Comparison of ENCODE assay signal across 8 mouse cellular contexts in the genomic region with DNA sequence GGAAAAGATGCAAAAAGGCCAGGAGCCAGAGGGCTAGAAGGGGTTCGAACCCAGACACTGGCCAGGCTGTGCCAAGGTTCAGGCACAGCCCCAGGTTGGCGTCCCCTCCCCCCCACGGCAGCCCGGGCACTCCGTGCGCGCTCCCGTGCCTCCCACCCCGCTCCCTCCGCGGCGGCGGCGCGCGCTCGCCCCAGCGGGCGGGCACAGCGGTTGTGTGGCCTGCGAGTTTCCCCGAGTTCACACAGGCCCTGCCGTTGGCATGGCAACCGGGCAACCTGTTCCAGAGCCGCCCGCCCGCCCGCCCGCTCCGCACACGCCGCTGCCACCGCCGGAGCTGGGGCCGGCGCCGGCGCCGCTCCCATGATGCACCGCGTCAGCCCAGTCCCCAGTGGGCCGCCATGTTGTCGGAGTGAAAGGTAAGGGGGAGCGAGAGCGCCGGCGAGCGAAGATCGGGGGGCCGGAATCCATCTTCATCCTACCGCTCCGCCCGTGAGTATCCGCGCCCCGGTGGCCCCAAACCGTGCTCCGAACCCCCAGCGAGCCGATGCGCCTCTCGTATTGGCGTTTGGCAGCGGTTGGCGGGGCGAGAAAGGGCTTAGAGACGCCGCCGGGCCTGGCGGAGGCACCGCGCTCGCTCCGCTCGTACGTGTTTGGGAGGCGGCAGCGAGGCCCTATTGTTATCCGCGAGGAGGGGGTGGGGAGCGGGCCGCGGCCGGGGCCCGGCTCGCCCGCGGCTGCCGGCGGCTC. TPM values are rescaled to one million over a fixed set of nuclear protein-coding genes. Genes with fewer than 3 reads are reported as not detected.
DNase-seq lines count a peak whose midpoint lies in the region; ATAC-seq and TF ChIP-seq lines count a peak whose summit lies in the region.

A gene (plus strand): TSS at position 343 of the 747 bp plus-strand sequence.

- peak; percentile 90 for ATAC-seq in kidney, embryonic 15.5 days (replicated peaks; ENCODE audit: low FRiP score)
- ATAC-seq in monocyte, adult 5-6 weeks (replicated peaks; ENCODE audit: insufficient number of reproducible peaks, low FRiP score, low TSS enrichment, poor library complexity, severe bottlenecking): peak; percentile 90

- 0 out of 2 replicates have a peak, but pooled peaks cover 5% of the 10 kb centered on the region for H3K36me3 ChIP-seq in heart, embryonic 10.5 days
- no peaks in the 10 kb centered on the region for H3K36me3 ChIP-seq in kidney, embryonic 15.5 days

- peak within 1 kb of the TSS; percentile 86 for H3K27ac ChIP-seq in bone marrow macrophage, adult 2 months (ENCODE audit: insufficient read depth, low read depth, low read length)
- peak within 1 kb of the TSS; percentile 86 for H3K27ac ChIP-seq in embryonic fibroblast, embryonic 13.5 days (ENCODE audit: insufficient read depth, low read length)
- peak within 1 kb of the TSS; percentile 97 for H3K27ac ChIP-seq in heart, embryonic 10.5 days
- peak within 1 kb of the TSS; percentile 98 for H3K27ac ChIP-seq in kidney, embryonic 15.5 days

- 1% methylated on average over 85 of the region's 90 CpGs for WGBS in heart, embryonic 10.5 days
- WGBS in kidney, embryonic 15.5 days: under 1% methylated on average over 89 of the region's 90 CpGs

- peak within 1 kb of the TSS; percentile 68 for H3K4me2 ChIP-seq in kidney, embryonic 15.5 days

- DNase-seq in A20 (ENCODE audit: low read depth, low spot score) (peak; percentile 95), liver (peak; percentile 97)
- peak; percentile 96 for DNase-seq in heart, embryonic 10.5 days (ENCODE audit: low spot score)
- peak; percentile 90 to 95 for DNase-seq in spleen, postnatal 4 days (ENCODE audit: low spot score in 2 of 2)

- peak within 1 kb of the TSS; percentile 97 for H3K9ac ChIP-seq in kidney, embryonic 15.5 days

- no peaks in the 10 kb centered on the region for H3K9me3 ChIP-seq in heart, embryonic 10.5 days
- no peaks in the 10 kb centered on the region for H3K9me3 ChIP-seq in kidney, embryonic 15.5 days (replicated peaks)

- no peak for TF ChIP-seq CTCF in bone marrow macrophage, adult 2 months (IDR thresholded peaks at IDR 0.05; ENCODE audit: low read depth, low read length)
- no peak for TF ChIP-seq CTCF in embryonic fibroblast, embryonic 13.5 days (IDR thresholded peaks at IDR 0.05; ENCODE audit: borderline replicate concordance, insufficient read depth, low read length)

- peak within 1 kb of the TSS; percentile 78 for H3K4me3 ChIP-seq in bone marrow macrophage, adult 2 months (ENCODE audit: insufficient read depth, low read length)
- peak within 1 kb of the TSS; percentile 91 for H3K4me3 ChIP-seq in embryonic fibroblast, embryonic 13.5 days (ENCODE audit: insufficient read depth, low read length)
- peak within 1 kb of the TSS; percentile 79 for H3K4me3 ChIP-seq in heart, embryonic 10.5 days
- peak within 1 kb of the TSS; percentile 97 for H3K4me3 ChIP-seq in kidney, embryonic 15.5 days (replicated peaks)

- no peaks in the 10 kb centered on the region for H3K27me3 ChIP-seq in heart, embryonic 10.5 days (ENCODE audit: insufficient read depth, poor library complexity, severe bottlenecking)
- H3K27me3 ChIP-seq in kidney, embryonic 15.5 days: no peaks in the 10 kb centered on the region

- no peak for TF ChIP-seq POLR2A in bone marrow macrophage, adult 2 months (IDR thresholded peaks at IDR 0.05; ENCODE audit: borderline replicate concordance, low read depth, low read length)
- TF ChIP-seq POLR2A in embryonic fibroblast, embryonic 13.5 days (IDR thresholded peaks at IDR 0.05; ENCODE audit: low read depth, low read length): peak; percentile 86

- peaks cover 6% of the 10 kb centered on the region for H3K4me1 ChIP-seq in bone marrow macrophage, adult 2 months (ENCODE audit: control insufficient read depth, insufficient read depth, low read length)
- peaks cover 3% of the 10 kb centered on the region for H3K4me1 ChIP-seq in embryonic fibroblast, embryonic 13.5 days (ENCODE audit: control insufficient read depth, insufficient read depth, low read length)
- peaks cover 22% of the 10 kb centered on the region for H3K4me1 ChIP-seq in heart, embryonic 10.5 days
- H3K4me1 ChIP-seq in kidney, embryonic 15.5 days: peaks cover 32% of the 10 kb centered on the region

RNA-seq across cellular contexts. Expression of the gene that starts here (rescaled TPM):
- 30.8 and 35.2 TPM in 2 replicates for polyA plus RNA-seq in bone marrow macrophage, adult 2 months (2012; ENCODE audit: insufficient read depth, insufficient read length, missing spikeins)
- 52.7 and 54.9 TPM in 2 replicates for polyA plus RNA-seq in embryonic fibroblast, embryonic 13.5 days (2011; ENCODE audit: insufficient read length, low read depth, missing spikeins)
- 72.5 and 81.0 TPM in 2 replicates for polyA plus RNA-seq in heart, embryonic 10.5 days (2016; fragmentation: Nextera tagmentation; extraction: Ambion mirVana)
- 93.3 and 101 TPM in 2 replicates for polyA plus RNA-seq in kidney, embryonic 15.5 days (2015; fragmentation: Nextera tagmentation; extraction: Ambion mirVana)
- total RNA-seq in monocyte, adult 5-6 weeks (2017): 43.7 to 71.1 TPM (median 44.2 TPM) in 3 replicates

Comparison
In these comparisons a context has a peak if more than half of its experiments do, and no peak if none do; other contexts are left out.
1. Peak in every context shown above with its lines: DNase-seq, ATAC-seq, H3K4me3 ChIP-seq and H3K27ac ChIP-seq.